Mouse (Mus musculus): ENCODE data around the gene Acp1. TPM values are rescaled to one million over a fixed set of nuclear protein-coding genes. Genes with fewer than 3 reads are reported as not detected.

Gene Acp1
- polyA plus RNA-seq, 1 experiment from 2014 or later, result 84.7 TPM

GRCm38 (mm10) chr12:30910860-30911259 lies 529 bp downstream of the Acp1 start:
- H3K9ac ChIP-seq (ENCODE audit: low read length), result peak overlapping the region; percentile 89
- peak overlapping the region; percentile 87 for H3K4me3 ChIP-seq (ENCODE audit: low read length)
- peaks cover 10% of the 10 kb centered on the region for H3K4me1 ChIP-seq (ENCODE audit: control insufficient read depth, insufficient read depth, low read length)
- no peaks in the 10 kb centered on the region for H3K9me3 ChIP-seq (replicated peaks; ENCODE audit: control insufficient read depth, low read length)
- peak overlapping the region; percentile 91 for H3K4me2 ChIP-seq (ENCODE audit: low read depth, low read length)
- WGBS, result 13% methylated on average over 8 of the region's 8 CpGs
- H3K27me3 ChIP-seq (ENCODE audit: control insufficient read depth, insufficient read depth, low read length), result no peaks in the 10 kb centered on the region
- peak overlapping the region; percentile 20 for H3K27ac ChIP-seq (ENCODE audit: low read length)
- ATAC-seq (replicated peaks; ENCODE audit: extremely low read depth, insufficient read depth, low FRiP score), result peak; percentile 5; the same call in 1 of the 2 replicates
- H3K36me3 ChIP-seq (ENCODE audit: control insufficient read depth, insufficient read depth), result no peaks in the 10 kb centered on the region

GRCm38 (mm10) chr12:30909881-30910280 lies 1.5 kb downstream of the Acp1 start:
- Histone ChIP-seq H3K9ac (ENCODE audit: low read length) (no peak overlapping the region), H3K4me2 (ENCODE audit: low read depth, low read length) (no peak overlapping the region), H3K4me3 (ENCODE audit: low read length) (no peak overlapping the region), H3K36me3 (ENCODE audit: control insufficient read depth, insufficient read depth) (no peaks in the 10 kb centered on the region), H3K4me1 (ENCODE audit: control insufficient read depth, insufficient read depth, low read length) (peaks cover 10% of the 10 kb centered on the region), H3K27ac (ENCODE audit: low read length) (no peak overlapping the region), H3K27me3 (ENCODE audit: control insufficient read depth, insufficient read depth, low read length) (no peaks in the 10 kb centered on the region), H3K9me3 (replicated peaks; ENCODE audit: control insufficient read depth, low read length) (no peaks in the 10 kb centered on the region)
- no peak for ATAC-seq (replicated peaks; ENCODE audit: extremely low read depth, insufficient read depth, low FRiP score)
- 82% methylated on average over 2 of the region's 2 CpGs for WGBS

GRCm38 (mm10) chr12:30908658-30909057 lies 2.7 kb downstream of the Acp1 start:
- H3K4me2 ChIP-seq (ENCODE audit: low read depth, low read length), result no peak overlapping the region

GRCm38 (mm10) chr12:30897039-30897438 lies 14.3 kb downstream of the Acp1 start:
- ATAC-seq (replicated peaks; ENCODE audit: extremely low read depth, insufficient read depth, low FRiP score), result no peak
- no peak overlapping the region for H3K9ac ChIP-seq (ENCODE audit: low read length)
- no peaks in the 10 kb centered on the region for H3K9me3 ChIP-seq (replicated peaks; ENCODE audit: control insufficient read depth, low read length)
- no peak overlapping the region for H3K27ac ChIP-seq (ENCODE audit: low read length)
- no peak overlapping the region for H3K4me3 ChIP-seq (ENCODE audit: low read length)
- H3K4me2 ChIP-seq (ENCODE audit: low read depth, low read length), result no peak overlapping the region
- WGBS, result 86% methylated on average over 4 of the region's 4 CpGs
- H3K4me1 ChIP-seq (ENCODE audit: control insufficient read depth, insufficient read depth, low read length), result no peaks in the 10 kb centered on the region
- H3K36me3 ChIP-seq (ENCODE audit: control insufficient read depth, insufficient read depth), result peaks cover 22% of the 10 kb centered on the region
- H3K27me3 ChIP-seq (ENCODE audit: control insufficient read depth, insufficient read depth, low read length), result no peaks in the 10 kb centered on the region

More at GRCm38 (mm10) chr12:30908658-30909057, 2.7 kb downstream of the Acp1 start:
- Histone ChIP-seq H3K4me3 (ENCODE audit: low read length) (no peak overlapping the region), H3K27me3 (ENCODE audit: control insufficient read depth, insufficient read depth, low read length) (no peaks in the 10 kb centered on the region), H3K36me3 (ENCODE audit: control insufficient read depth, insufficient read depth) (no peaks in the 10 kb centered on the region), H3K27ac (ENCODE audit: low read length) (no peak overlapping the region), H3K9me3 (replicated peaks; ENCODE audit: control insufficient read depth, low read length) (no peaks in the 10 kb centered on the region), H3K9ac (ENCODE audit: low read length) (no peak overlapping the region), H3K4me1 (ENCODE audit: control insufficient read depth, insufficient read depth, low read length) (peaks cover 10% of the 10 kb centered on the region)
- WGBS, result 83% methylated on average over 1 of the region's 1 CpGs
- ATAC-seq (replicated peaks; ENCODE audit: extremely low read depth, insufficient read depth, low FRiP score), result no peak

GRCm38 (mm10) chr12:30891438-30891837 lies 20.0 kb downstream of the Acp1 start:
- H3K27ac ChIP-seq (ENCODE audit: low read length), result no peak overlapping the region
- H3K27me3 ChIP-seq (ENCODE audit: control insufficient read depth, insufficient read depth, low read length), result peaks cover 3% of the 10 kb centered on the region
- H3K4me2 ChIP-seq (ENCODE audit: low read depth, low read length), result no peak overlapping the region
- H3K4me1 ChIP-seq (ENCODE audit: control insufficient read depth, insufficient read depth, low read length), result no peaks in the 10 kb centered on the region
- no peak overlapping the region for H3K4me3 ChIP-seq (ENCODE audit: low read length)
- H3K9ac ChIP-seq (ENCODE audit: low read length), result no peak overlapping the region
- no peaks in the 10 kb centered on the region for H3K9me3 ChIP-seq (replicated peaks; ENCODE audit: control insufficient read depth, low read length)
- ATAC-seq (replicated peaks; ENCODE audit: extremely low read depth, insufficient read depth, low FRiP score), result no peak
- 85% methylated on average over 7 of the region's 7 CpGs for WGBS
- H3K36me3 ChIP-seq (ENCODE audit: control insufficient read depth, insufficient read depth), result peaks cover 5% of the 10 kb centered on the region

- Histone ChIP-seq H3K9ac (ENCODE audit: low read length) (no peak overlapping the region), H3K27ac (ENCODE audit: low read length) (no peak overlapping the region), H3K4me2 (ENCODE audit: low read depth, low read length) (no peak overlapping the region), H3K9me3 (replicated peaks; ENCODE audit: control insufficient read depth, low read length) (no peaks in the 10 kb centered on the region), H3K27me3 (ENCODE audit: control insufficient read depth, insufficient read depth, low read length) (peaks cover 13% of the 10 kb centered on the region), H3K4me3 (ENCODE audit: low read length) (no peak overlapping the region), H3K36me3 (ENCODE audit: control insufficient read depth, insufficient read depth) (peaks cover 5% of the 10 kb centered on the region), H3K4me1 (ENCODE audit: control insufficient read depth, insufficient read depth, low read length) (no peaks in the 10 kb centered on the region)
- ATAC-seq (replicated peaks; ENCODE audit: extremely low read depth, insufficient read depth, low FRiP score), result no peak
- 33% methylated on average over 5 of the region's 5 CpGs for WGBS
These were observed 21.3 kb downstream of the Acp1 start for GRCm38 (mm10) chr12:30890067-30890466.

- Histone ChIP-seq H3K4me2 (ENCODE audit: low read depth, low read length) (no peak overlapping the region), H3K27ac (ENCODE audit: low read length) (no peak overlapping the region), H3K9ac (ENCODE audit: low read length) (no peak overlapping the region), H3K36me3 (ENCODE audit: control insufficient read depth, insufficient read depth) (no peaks in the 10 kb centered on the region), H3K4me1 (ENCODE audit: control insufficient read depth, insufficient read depth, low read length) (peaks cover 13% of the 10 kb centered on the region), H3K4me3 (ENCODE audit: low read length) (no peak overlapping the region), H3K27me3 (ENCODE audit: control insufficient read depth, insufficient read depth, low read length) (peaks cover 33% of the 10 kb centered on the region), H3K9me3 (replicated peaks; ENCODE audit: control insufficient read depth, low read length) (no peaks in the 10 kb centered on the region)
- 81% methylated on average over 4 of the region's 4 CpGs for WGBS
- ATAC-seq (replicated peaks; ENCODE audit: extremely low read depth, insufficient read depth, low FRiP score), result no peak
These were observed 23.4 kb downstream of the Acp1 start for GRCm38 (mm10) chr12:30888003-30888402.

GRCm38 (mm10) chr12:30885891-30886290 lies 25.5 kb downstream of the Acp1 start:
- Histone ChIP-seq H3K4me3 (ENCODE audit: low read length) (no peak overlapping the region), H3K4me1 (ENCODE audit: control insufficient read depth, insufficient read depth, low read length) (peaks cover 13% of the 10 kb centered on the region), H3K27me3 (ENCODE audit: control insufficient read depth, insufficient read depth, low read length) (peaks cover 44% of the 10 kb centered on the region), H3K9ac (ENCODE audit: low read length) (no peak overlapping the region), H3K4me2 (ENCODE audit: low read depth, low read length) (no peak overlapping the region), H3K9me3 (replicated peaks; ENCODE audit: control insufficient read depth, low read length) (0 out of 2 replicates have a peak, but pooled peaks cover 3% of the 10 kb centered on the region), H3K36me3 (ENCODE audit: control insufficient read depth, insufficient read depth) (no peaks in the 10 kb centered on the region), H3K27ac (ENCODE audit: low read length) (no peak overlapping the region)
- ATAC-seq (replicated peaks; ENCODE audit: extremely low read depth, insufficient read depth, low FRiP score), result no peak
- WGBS, result 76% methylated on average over 6 of the region's 6 CpGs

GRCm38 (mm10) chr12:30884622-30885230 lies 26.7 kb downstream of the Acp1 start:
- peaks cover 13% of the 10 kb centered on the region for H3K4me1 ChIP-seq (ENCODE audit: control insufficient read depth, insufficient read depth, low read length)
- peak overlapping the region; percentile 58 for H3K4me3 ChIP-seq (ENCODE audit: low read length)
- peaks cover 53% of the 10 kb centered on the region for H3K27me3 ChIP-seq (ENCODE audit: control insufficient read depth, insufficient read depth, low read length)
- ATAC-seq (replicated peaks; ENCODE audit: extremely low read depth, insufficient read depth, low FRiP score), result no peak
- peak overlapping the region; percentile 50 for H3K9ac ChIP-seq (ENCODE audit: low read length)
- no peaks in the 10 kb centered on the region for H3K36me3 ChIP-seq (ENCODE audit: control insufficient read depth, insufficient read depth)
- H3K9me3 ChIP-seq (replicated peaks; ENCODE audit: control insufficient read depth, low read length), result 0 out of 2 replicates have a peak, but pooled peaks cover 3% of the 10 kb centered on the region
- 9% methylated on average over 39 of the region's 39 CpGs for WGBS
- H3K4me2 ChIP-seq (ENCODE audit: low read depth, low read length), result peak overlapping the region; percentile 94
- no peak overlapping the region for H3K27ac ChIP-seq (ENCODE audit: low read length)

All from heart, embryonic 16.5 days (tissue).